Mouse (Mus musculus) cerebellum, adult 2 months (tissue): ENCODE results near the gene Pgp. TPM values are rescaled to one million over a fixed set of nuclear protein-coding genes. Genes with fewer than 3 reads are reported as not detected.
"Not testable (repeated sequence)": the region's sequence is repeated elsewhere in the genome, so short reads cannot be mapped to it uniquely, and the experiment has no call there.

Experiments used
- DNase-seq, 2 experiments: peaks; one replicate each; pipeline ENCODE4 v3.0.0; 2021
- H3K27ac ChIP-seq: fragments of 200-500 bp; 2 replicates; pipeline ENCODE4 v1.5.1; 2012; ENCODE audit warnings: low read length, control low read depth, inconsistent platforms; ENCODE audit not compliant: insufficient read depth
- H3K27me3 ChIP-seq: fragments of 200-500 bp; 2 replicates; pipeline ENCODE4 v1.6.1; 2012; ENCODE audit warnings: inconsistent platforms, mild to moderate bottlenecking, low read length, moderate library complexity; ENCODE audit not compliant: control insufficient read depth, insufficient read depth
- H3K4me1 ChIP-seq: fragments of 200-500 bp; 2 replicates; pipeline ENCODE4 v1.6.1; 2011; ENCODE audit warnings: low read length; ENCODE audit not compliant: control insufficient read depth, insufficient read depth
- H3K4me3 ChIP-seq: fragments of 200-500 bp; replicated peaks from 2 replicates; pipeline ENCODE3; 2011; ENCODE audit warnings: mild to moderate bottlenecking, low read depth, low read length, control low read depth; ENCODE audit not compliant: insufficient read depth
- CTCF ChIP-seq: fragments of 200-500 bp; IDR thresholded peaks from 2 replicates; pipeline ENCODE4 v1.5.1; 2011; ENCODE audit warnings: low read depth, mild to moderate bottlenecking, control low read depth, low read length, moderate library complexity, borderline replicate concordance; ENCODE audit not compliant: insufficient read depth
- POLR2A ChIP-seq: fragments of 200-500 bp; IDR thresholded peaks from 2 replicates; pipeline ENCODE4 v1.6.1; 2011; ENCODE audit warnings: low read length, control low read depth, borderline replicate concordance; ENCODE audit not compliant: insufficient read depth
- WGBS: fragments of 180-500 bp; shearing (Covaris S2); methylation state at CpG from one replicate; pipeline ENCODE4 v1.1.7; 2018; 5-methylcytosine and 5-hydroxymethylcytosine counted together
- polyA plus RNA-seq: library from polyadenylated mRNA; depleted of rRNA; stranded (reverse); fragments of >200 nt; gene quantifications from 2 replicates; pipeline ENCODE4 v1.2.3, GENCODE M21; 2012

Gene Pgp
- polyA plus RNA-seq, 1 experiment, result 133 TPM

- no peak overlapping the region for H3K4me3 ChIP-seq
- no peaks in the 10 kb centered on the region for H3K27me3 ChIP-seq
- WGBS, result 93% methylated on average over 6 of the region's 6 CpGs
- H3K4me1 ChIP-seq, result no peaks in the 10 kb centered on the region
- DNase-seq, result no peak
- H3K27ac ChIP-seq, result no peak overlapping the region
- TF ChIP-seq CTCF (no peak), POLR2A (no peak)
Observed at GRCm38 (mm10) chr17:24451220-24451619, 19.0 kb upstream of the Pgp start.

GRCm38 (mm10) chr17:24453372-24453771 is 16.8 kb upstream of the Pgp start:
- 84% methylated on average over 2 of the region's 2 CpGs for WGBS
- TF ChIP-seq POLR2A, result no peak
- TF ChIP-seq CTCF, result no peak
- DNase-seq, result no peak
- Histone ChIP-seq H3K4me3 (no peak overlapping the region), H3K27ac (no peak overlapping the region), H3K27me3 (no peaks in the 10 kb centered on the region), H3K4me1 (no peaks in the 10 kb centered on the region)

GRCm38 (mm10) chr17:24454218-24454755 is 15.9 kb upstream of the Pgp start:
- Histone ChIP-seq H3K27ac (peak overlapping the region; percentile 71), H3K4me3 (peak overlapping the region; percentile 88), H3K27me3 (no peaks in the 10 kb centered on the region), H3K4me1 (no peaks in the 10 kb centered on the region)
- no peak for TF ChIP-seq CTCF
- no peak for TF ChIP-seq POLR2A
- 5% methylated on average over 14 of the region's 14 CpGs for WGBS
- DNase-seq, result no peak

- peak overlapping the region; percentile 88 for H3K4me3 ChIP-seq
- H3K4me1 ChIP-seq, result no peaks in the 10 kb centered on the region
- no peaks in the 10 kb centered on the region for H3K27me3 ChIP-seq
- TF ChIP-seq POLR2A (peak; percentile 66), CTCF (no peak)
- WGBS, result under 1% methylated on average over 66 of the region's 67 CpGs
- peak; percentile 99 for DNase-seq
- peak overlapping the region; percentile 71 for H3K27ac ChIP-seq
Observed at GRCm38 (mm10) chr17:24454756-24455522, 15.3 kb upstream of the Pgp start.

GRCm38 (mm10) chr17:24455523-24456206 is 14.5 kb upstream of the Pgp start:
- WGBS, result 49% methylated on average over 10 of the region's 10 CpGs
- not testable (repeated sequence) for H3K27me3 ChIP-seq, H3K4me1 ChIP-seq, H3K27ac ChIP-seq, H3K4me3 ChIP-seq, DNase-seq

GRCm38 (mm10) chr17:24461580-24461979 is 8.6 kb upstream of the Pgp start:
- TF ChIP-seq CTCF (peak; percentile 33; the same call in 1 of the 2 replicates), POLR2A (no peak)
- 54% methylated on average over 2 of the region's 2 CpGs for WGBS
- Histone ChIP-seq H3K27ac (no peak overlapping the region), H3K27me3 (no peaks in the 10 kb centered on the region), H3K4me3 (no peak overlapping the region), H3K4me1 (no peaks in the 10 kb centered on the region)
- no peak for DNase-seq

- H3K27ac ChIP-seq, result no peak overlapping the region
- no peaks in the 10 kb centered on the region for H3K27me3 ChIP-seq
- H3K4me1 ChIP-seq, result no peaks in the 10 kb centered on the region
- no peak overlapping the region for H3K4me3 ChIP-seq
- no peak for TF ChIP-seq POLR2A
- no peak for TF ChIP-seq CTCF
- 82% methylated on average over 1 of the region's 1 CpGs for WGBS
- DNase-seq, result no peak
Observed at GRCm38 (mm10) chr17:24462932-24463331, 7.3 kb upstream of the Pgp start.

- 53% methylated on average over 6 of the region's 6 CpGs for WGBS
- Histone ChIP-seq H3K27ac (no peak overlapping the region), H3K4me3 (no peak overlapping the region), H3K27me3 (no peaks in the 10 kb centered on the region), H3K4me1 (no peaks in the 10 kb centered on the region)
- no peak for DNase-seq
- no peak for TF ChIP-seq CTCF
- TF ChIP-seq POLR2A, result no peak
Observed at GRCm38 (mm10) chr17:24463374-24464133, 6.6 kb upstream of the Pgp start.
